Mouse (Mus musculus): Measurements from ENCODE around the gene Clstn2.

GRCm38 (mm10) chr9:97634831-97635230, 398.1 kb downstream of the Clstn2 start:
- TF ChIP-seq CTCF (IDR thresholded peaks at IDR 0.05; ENCODE audit: extremely low read depth, insufficient read length, insufficient replicate concordance, low read depth, low read length), result no peak
- no peak for TF ChIP-seq POLR2A (IDR thresholded peaks at IDR 0.05; ENCODE audit: low read depth, low read length)

All from small intestine, adult 2 months (tissue).